Mouse (Mus musculus): ENCODE data around the gene Tpst1. TPM values are rescaled to one million over a fixed set of nuclear protein-coding genes. Genes with fewer than 3 reads are reported as not detected.
A peak's percentile ranks its signal among the peaks of the same experiment; 100 is the strongest.
"Not testable (repeated sequence)": the region's sequence is repeated elsewhere in the genome, so short reads cannot be mapped to it uniquely, and the experiment has no call there.

Gene Tpst1
- polyA plus RNA-seq (2014; fragmentation: Nextera tagmentation; extraction: Ambion mirVana), result 54.0 and 58.2 TPM in 2 replicates

DNA sequence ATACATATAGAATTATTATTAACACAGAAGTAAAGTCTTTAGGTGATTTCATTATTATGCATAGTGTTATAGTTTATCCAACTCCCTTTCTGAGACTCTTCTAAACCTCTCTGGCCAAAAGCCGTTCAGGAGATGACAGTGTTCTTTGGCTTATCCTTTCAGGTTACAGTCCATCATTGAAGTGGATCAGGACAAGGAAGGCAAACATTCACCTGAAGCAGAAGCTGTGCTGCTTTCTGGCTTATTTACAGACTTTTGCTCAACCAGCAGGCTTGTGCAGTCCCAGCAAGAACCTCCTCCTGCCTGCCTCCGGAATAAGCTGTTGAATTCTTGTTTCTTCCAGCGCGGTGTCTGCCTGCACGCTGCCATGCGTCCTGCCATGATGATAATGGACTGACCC lies at the start of gene Tpst1:
TSS of gene Tpst1 (plus strand) at position 301 of the 400 bp plus-strand sequence.
- H3K4me3 ChIP-seq (ENCODE audit: low read depth, low read length), result no peak within 1 kb of the TSS
- 83% methylated on average over 6 of the region's 6 CpGs for WGBS
- ATAC-seq (replicated peaks; ENCODE audit: low FRiP score) (no peak), DNase-seq (ENCODE audit: low spot score) (no peak)
- H3K27ac ChIP-seq (ENCODE audit: low read depth, low read length), result no peak within 1 kb of the TSS
- H3K4me2 ChIP-seq, result no peak within 1 kb of the TSS
- peaks cover 3% of the 10 kb centered on the region; the same call in 1 of the 2 replicates for H3K9me3 ChIP-seq (ENCODE audit: control insufficient read depth, low read length)
- no peaks in the 10 kb centered on the region for H3K36me3 ChIP-seq (ENCODE audit: control insufficient read depth, insufficient read depth, low read length)
- 0 out of 2 replicates have a peak, but pooled peaks cover 2% of the 10 kb centered on the region for H3K27me3 ChIP-seq (replicated peaks; ENCODE audit: control insufficient read depth, insufficient read depth, low read length)
- no peak within 1 kb of the TSS for H3K9ac ChIP-seq (ENCODE audit: low read depth, low read length)
- peaks cover 4% of the 10 kb centered on the region for H3K4me1 ChIP-seq (replicated peaks; ENCODE audit: control insufficient read depth, insufficient read depth, low read length)

DNA sequence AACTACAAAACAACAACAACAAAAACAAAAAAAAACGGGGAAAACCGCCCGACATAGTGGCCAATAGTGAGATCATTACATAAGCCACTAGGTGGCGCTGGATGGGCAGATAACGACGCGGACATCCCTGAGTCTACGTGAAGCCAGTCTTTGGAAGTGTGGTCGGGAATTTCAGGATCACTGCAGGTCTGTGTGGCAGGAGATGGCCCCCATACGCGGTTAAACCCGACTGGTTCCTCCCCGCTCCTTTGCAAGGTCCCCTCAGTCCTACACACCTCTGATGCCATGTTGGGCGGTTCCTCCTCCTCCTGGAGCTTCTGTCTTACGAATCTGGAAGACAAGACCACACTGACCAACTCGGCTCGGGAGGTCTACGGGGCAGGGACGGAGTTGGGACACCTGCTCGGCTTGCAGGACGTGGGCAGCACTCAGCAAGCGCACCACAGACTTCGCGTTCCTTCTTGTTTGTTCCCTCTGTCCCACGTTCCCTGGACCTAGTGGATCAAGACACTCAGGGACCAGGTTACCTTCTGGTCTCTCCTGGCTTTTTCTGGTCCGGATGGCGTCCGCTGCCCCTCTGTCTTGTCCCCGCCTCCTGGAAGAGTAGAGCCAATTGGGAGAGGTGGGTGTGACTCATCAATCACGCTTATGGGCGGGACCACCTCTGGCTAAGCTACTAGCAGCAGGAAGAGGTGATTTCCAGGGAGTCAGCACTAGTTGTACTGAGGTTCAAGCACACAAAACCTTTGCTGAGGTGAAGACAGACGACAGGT lies 49.2 kb upstream of the Tpst1 start:
- H3K27ac ChIP-seq (ENCODE audit: low read depth, low read length), result peak overlapping the region; percentile 89
- H3K9me3 ChIP-seq (ENCODE audit: control insufficient read depth, low read length), result no peaks in the 10 kb centered on the region
- peaks cover 4% of the 10 kb centered on the region; the same call in 1 of the 2 replicates for H3K4me1 ChIP-seq (replicated peaks; ENCODE audit: control insufficient read depth, insufficient read depth, low read length)
- ATAC-seq (replicated peaks; ENCODE audit: low FRiP score) (peak; percentile 90), DNase-seq (ENCODE audit: low spot score) (peak; percentile 83)
- H3K36me3 ChIP-seq (ENCODE audit: control insufficient read depth, insufficient read depth, low read length), result no peaks in the 10 kb centered on the region
- no peaks in the 10 kb centered on the region; the same call in 1 of the 2 replicates for H3K27me3 ChIP-seq (replicated peaks; ENCODE audit: control insufficient read depth, insufficient read depth, low read length)
- H3K4me2 ChIP-seq, result peak overlapping the region; percentile 86
- peak overlapping the region; percentile 66 for H3K4me3 ChIP-seq (ENCODE audit: low read depth, low read length)
- H3K9ac ChIP-seq (ENCODE audit: low read depth, low read length), result peak overlapping the region; percentile 55
- under 1% methylated on average over 32 of the region's 32 CpGs for WGBS

DNA sequence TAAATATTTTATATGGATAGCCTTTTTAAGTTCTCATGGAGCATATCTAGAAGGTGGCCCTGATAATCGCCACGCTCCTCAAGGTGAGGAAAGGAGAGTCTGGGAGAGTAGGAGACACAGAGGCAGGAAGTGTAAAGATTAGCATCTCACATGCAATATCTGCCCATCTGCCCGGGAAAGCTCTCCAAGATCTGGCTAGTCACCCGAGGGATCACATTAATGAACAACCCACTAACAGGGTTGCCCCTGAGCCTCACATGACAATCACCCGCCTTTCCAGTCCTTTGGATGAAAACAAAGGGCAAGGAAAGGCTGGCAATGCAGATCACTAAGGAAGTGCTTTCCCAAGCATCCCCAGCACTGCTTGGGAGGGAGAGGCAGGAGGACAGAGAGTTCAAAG lies 46.0 kb upstream of the Tpst1 start:
- ATAC-seq (replicated peaks; ENCODE audit: low FRiP score) (no peak), DNase-seq (ENCODE audit: low spot score) (no peak)
- H3K9me3 ChIP-seq (ENCODE audit: control insufficient read depth, low read length), result no peaks in the 10 kb centered on the region
- H3K4me2 ChIP-seq, result no peak overlapping the region
- H3K27me3 ChIP-seq (replicated peaks; ENCODE audit: control insufficient read depth, insufficient read depth, low read length), result no peaks in the 10 kb centered on the region; the same call in 1 of the 2 replicates
- no peaks in the 10 kb centered on the region for H3K36me3 ChIP-seq (ENCODE audit: control insufficient read depth, insufficient read depth, low read length)
- 0 out of 2 replicates have a peak, but pooled peaks cover 6% of the 10 kb centered on the region for H3K4me1 ChIP-seq (replicated peaks; ENCODE audit: control insufficient read depth, insufficient read depth, low read length)
- H3K9ac ChIP-seq (ENCODE audit: low read depth, low read length), result no peak overlapping the region
- no peak overlapping the region for H3K27ac ChIP-seq (ENCODE audit: low read depth, low read length)
- H3K4me3 ChIP-seq (ENCODE audit: low read depth, low read length), result no peak overlapping the region
- 77% methylated on average over 5 of the region's 5 CpGs for WGBS

DNA sequence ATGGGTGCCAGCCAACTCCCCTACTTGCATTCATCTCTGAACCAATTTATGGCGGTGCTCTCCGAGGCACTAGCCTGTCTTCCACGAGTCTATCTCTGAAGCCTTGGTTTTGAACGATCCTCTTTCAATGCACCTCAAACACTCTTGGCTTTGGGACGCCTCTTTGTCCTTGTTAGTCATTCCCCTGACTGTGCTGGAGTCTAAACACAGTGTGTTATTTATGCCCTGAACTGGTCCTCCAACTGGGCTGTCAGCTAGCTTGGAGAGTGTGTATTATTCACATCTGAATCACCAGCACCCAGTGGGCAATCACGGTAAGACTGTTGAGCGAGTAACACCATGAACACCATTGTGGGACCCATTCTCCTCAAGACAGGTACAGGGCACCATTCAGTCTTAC lies 45.4 kb upstream of the Tpst1 start:
- DNase-seq (ENCODE audit: low spot score), result no peak
- no peak overlapping the region for H3K4me2 ChIP-seq
- no peak overlapping the region for H3K4me3 ChIP-seq (ENCODE audit: low read depth, low read length)
- no peaks in the 10 kb centered on the region for H3K9me3 ChIP-seq (ENCODE audit: control insufficient read depth, low read length)
- no peaks in the 10 kb centered on the region for H3K36me3 ChIP-seq (ENCODE audit: control insufficient read depth, insufficient read depth, low read length)
- no peak overlapping the region for H3K9ac ChIP-seq (ENCODE audit: low read depth, low read length)
- H3K27me3 ChIP-seq (replicated peaks; ENCODE audit: control insufficient read depth, insufficient read depth, low read length), result no peaks in the 10 kb centered on the region; the same call in 1 of the 2 replicates
- H3K27ac ChIP-seq (ENCODE audit: low read depth, low read length), result no peak overlapping the region
- H3K4me1 ChIP-seq (replicated peaks; ENCODE audit: control insufficient read depth, insufficient read depth, low read length), result peaks cover 9% of the 10 kb centered on the region
- WGBS, result 83% methylated on average over 7 of the region's 7 CpGs
- ATAC-seq (replicated peaks; ENCODE audit: low FRiP score), result no peak

DNA sequence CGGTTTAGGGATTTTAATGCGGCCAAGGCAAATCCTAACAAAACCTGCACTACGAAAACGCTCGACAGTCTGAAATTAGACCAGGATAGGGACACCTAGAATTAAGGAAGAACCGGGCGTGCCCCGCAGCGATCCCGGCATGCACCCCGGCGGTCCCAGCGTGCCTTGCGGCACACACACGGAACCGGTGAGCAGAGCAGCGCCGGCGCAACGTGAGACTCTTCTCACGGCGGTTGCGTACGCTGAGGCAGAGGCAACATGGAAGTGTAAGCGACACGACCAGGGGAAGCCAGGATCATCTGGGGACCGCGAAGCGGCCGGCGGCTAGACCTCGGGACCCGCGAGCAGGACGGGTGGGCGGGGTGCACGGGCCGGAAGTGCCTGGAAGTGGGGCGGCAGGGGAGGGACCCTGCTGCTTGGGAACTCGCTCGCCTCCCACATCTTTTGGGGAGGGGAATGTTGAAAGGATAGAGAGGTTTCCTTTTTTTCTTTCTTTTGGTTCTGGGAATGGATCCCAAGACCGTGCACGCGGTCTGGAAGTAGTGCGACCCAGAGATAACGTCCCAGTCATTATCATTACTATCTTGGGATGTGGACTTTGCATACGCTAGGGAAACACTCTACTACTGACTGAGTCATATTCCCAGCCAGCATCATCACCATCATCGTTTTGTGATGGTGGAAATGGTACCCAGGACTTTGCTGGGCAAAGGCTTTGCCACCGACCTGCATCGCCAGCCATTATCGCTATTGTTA lies 43.8 kb upstream of the Tpst1 start, which contains the start of the genes Asl and Crcp:
TSS of gene Asl (minus strand) at position 106 of the 756 bp plus-strand sequence.
TSS of gene Crcp (plus strand) at position 149 of the 756 bp plus-strand sequence.
- Histone ChIP-seq H3K4me1 (replicated peaks; ENCODE audit: control insufficient read depth, insufficient read depth, low read length) (peaks cover 18% of the 10 kb centered on the region), H3K27me3 (replicated peaks; ENCODE audit: control insufficient read depth, insufficient read depth, low read length) (no peaks in the 10 kb centered on the region; the same call in 1 of the 2 replicates), H3K4me2 (peak within 1 kb of the TSS; percentile 80), H3K9me3 (ENCODE audit: control insufficient read depth, low read length) (no peaks in the 10 kb centered on the region), H3K27ac (ENCODE audit: low read depth, low read length) (peak within 1 kb of the TSS; percentile 82), H3K36me3 (ENCODE audit: control insufficient read depth, insufficient read depth, low read length) (no peaks in the 10 kb centered on the region), H3K4me3 (ENCODE audit: low read depth, low read length) (peak within 1 kb of the TSS; percentile 76), H3K9ac (ENCODE audit: low read depth, low read length) (peak within 1 kb of the TSS; percentile 79)
- DNase-seq (ENCODE audit: low spot score) (peak; percentile 84), ATAC-seq (replicated peaks; ENCODE audit: low FRiP score) (peak; percentile 81)
- WGBS, result 1% methylated on average over 51 of the region's 51 CpGs

DNA sequence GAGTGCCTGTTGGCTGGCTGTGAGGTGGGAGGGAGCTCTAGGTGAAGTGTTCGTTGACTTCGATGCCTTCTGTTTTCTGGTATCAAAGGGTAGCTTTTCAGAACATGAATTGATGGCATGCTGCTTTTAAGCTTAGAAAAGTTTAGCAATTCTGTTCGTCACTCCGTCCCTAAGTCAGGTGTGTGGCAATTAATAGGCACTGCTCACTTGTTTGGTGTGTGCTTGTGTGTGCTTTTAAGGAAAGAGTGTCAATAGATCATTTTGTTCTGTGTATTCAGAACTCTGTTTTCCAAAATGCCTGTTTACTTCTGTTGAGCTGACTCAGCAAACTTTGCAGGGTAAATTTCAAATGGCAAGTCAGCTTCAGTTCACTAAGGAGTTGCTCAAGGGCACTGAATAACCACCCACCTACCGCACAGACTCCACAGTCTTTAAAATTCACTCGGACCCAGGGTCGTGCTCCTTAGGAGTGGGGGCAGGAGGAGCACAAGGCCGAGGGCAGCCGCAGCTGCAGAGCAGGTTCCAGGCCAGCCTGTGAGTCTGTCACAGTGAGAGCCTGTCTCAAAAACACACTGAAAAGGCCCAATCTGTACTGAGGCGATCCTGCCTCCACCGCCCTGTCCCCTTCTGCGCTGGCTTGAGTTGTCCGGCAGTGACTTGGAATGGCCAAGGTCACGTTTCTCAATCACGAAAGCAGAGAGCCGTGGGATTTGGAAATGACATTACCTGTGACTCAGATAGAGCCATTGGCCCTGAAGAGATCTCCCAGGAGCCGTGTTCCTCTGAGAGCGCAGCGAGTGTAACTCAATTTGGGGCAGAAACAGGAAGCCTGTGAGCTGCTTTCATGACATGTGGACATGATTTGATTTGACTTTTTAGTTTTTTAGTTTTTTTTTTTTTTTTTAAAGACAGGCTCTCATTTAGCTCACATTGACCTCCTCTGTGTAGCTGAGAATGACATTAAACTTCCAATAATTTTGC lies 41.4 kb upstream of the Tpst1 start:
- no peak overlapping the region for H3K4me3 ChIP-seq (ENCODE audit: low read depth, low read length)
- no peak overlapping the region for H3K9ac ChIP-seq (ENCODE audit: low read depth, low read length)
- ATAC-seq (replicated peaks; ENCODE audit: low FRiP score) (no peak), DNase-seq (ENCODE audit: low spot score) (no peak)
- H3K27me3 ChIP-seq (replicated peaks; ENCODE audit: control insufficient read depth, insufficient read depth, low read length), result no peaks in the 10 kb centered on the region
- WGBS, result 90% methylated on average over 19 of the region's 19 CpGs
- peaks cover 5% of the 10 kb centered on the region; the same call in 1 of the 2 replicates for H3K36me3 ChIP-seq (ENCODE audit: control insufficient read depth, insufficient read depth, low read length)
- H3K4me2 ChIP-seq, result no peak overlapping the region
- H3K4me1 ChIP-seq (replicated peaks; ENCODE audit: control insufficient read depth, insufficient read depth, low read length), result peaks cover 16% of the 10 kb centered on the region
- H3K9me3 ChIP-seq (ENCODE audit: control insufficient read depth, low read length), result no peaks in the 10 kb centered on the region
- H3K27ac ChIP-seq (ENCODE audit: low read depth, low read length), result no peak overlapping the region

DNA sequence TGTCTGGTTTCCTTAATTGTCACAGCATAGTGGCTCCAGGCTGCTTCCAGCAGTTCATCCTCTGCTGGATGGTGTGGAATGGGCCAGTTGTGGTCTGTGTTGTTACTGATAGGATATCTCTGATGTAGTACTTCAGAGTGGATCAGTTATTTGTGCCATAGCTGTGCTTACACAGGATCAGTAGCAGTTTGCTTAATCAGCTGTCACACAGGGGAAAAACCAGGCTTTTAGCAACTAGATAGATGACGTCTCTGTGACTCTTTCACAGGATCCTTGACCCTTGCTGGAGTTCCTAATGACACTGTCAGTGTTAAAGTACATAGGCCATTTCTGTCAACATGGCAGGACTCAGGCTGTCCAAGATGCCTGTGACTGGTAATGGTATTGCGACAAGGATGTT lies 39.3 kb upstream of the Tpst1 start:
- H3K27ac ChIP-seq (ENCODE audit: low read depth, low read length), result no peak overlapping the region
- H3K27me3 ChIP-seq (replicated peaks; ENCODE audit: control insufficient read depth, insufficient read depth, low read length), result no peaks in the 10 kb centered on the region
- DNase-seq (ENCODE audit: low spot score), result no peak
- no peak overlapping the region for H3K4me3 ChIP-seq (ENCODE audit: low read depth, low read length)
- H3K36me3 ChIP-seq (ENCODE audit: control insufficient read depth, insufficient read depth, low read length), result peaks cover 13% of the 10 kb centered on the region; the same call in 1 of the 2 replicates
- peak; percentile 32; the same call in 1 of the 2 replicates for ATAC-seq (replicated peaks; ENCODE audit: low FRiP score)
- no peak overlapping the region for H3K9ac ChIP-seq (ENCODE audit: low read depth, low read length)
- 60% methylated on average over 2 of the region's 2 CpGs for WGBS
- no peaks in the 10 kb centered on the region for H3K9me3 ChIP-seq (ENCODE audit: control insufficient read depth, low read length)
- no peak overlapping the region for H3K4me2 ChIP-seq
- peaks cover 16% of the 10 kb centered on the region for H3K4me1 ChIP-seq (replicated peaks; ENCODE audit: control insufficient read depth, insufficient read depth, low read length)

DNA sequence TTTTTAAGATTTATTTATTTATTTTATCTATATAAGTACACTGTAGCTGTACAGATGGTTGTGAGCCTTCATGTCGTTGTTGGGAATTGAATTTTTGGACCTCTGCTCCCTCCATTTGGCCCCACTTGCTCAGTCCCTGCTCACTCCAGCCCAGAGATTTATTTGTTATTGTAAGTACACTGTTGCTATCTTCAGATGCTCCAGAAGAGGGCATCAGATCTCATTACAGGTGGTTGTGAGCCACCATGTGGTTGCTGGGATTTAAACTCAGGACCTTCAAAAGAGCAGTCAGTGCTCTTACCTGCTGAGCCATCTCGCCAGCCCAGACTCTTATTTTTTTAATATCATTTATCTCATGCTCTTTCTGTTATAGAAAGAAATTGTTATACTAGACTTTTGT lies 36.8 kb upstream of the Tpst1 start:
- H3K27ac ChIP-seq (ENCODE audit: low read depth, low read length); H3K9me3 ChIP-seq (ENCODE audit: control insufficient read depth, low read length); ATAC-seq (replicated peaks; ENCODE audit: low FRiP score); H3K4me3 ChIP-seq (ENCODE audit: low read depth, low read length); H3K4me2 ChIP-seq; DNase-seq (ENCODE audit: low spot score); H3K9ac ChIP-seq (ENCODE audit: low read depth, low read length); H3K27me3 ChIP-seq (replicated peaks; ENCODE audit: control insufficient read depth, insufficient read depth, low read length): not testable (repeated sequence)
- Histone ChIP-seq H3K36me3 (ENCODE audit: control insufficient read depth, insufficient read depth, low read length) (peaks cover 25% of the 10 kb centered on the region; the same call in 1 of the 2 replicates), H3K4me1 (replicated peaks; ENCODE audit: control insufficient read depth, insufficient read depth, low read length) (peaks cover 13% of the 10 kb centered on the region)
- WGBS, result 49% methylated on average over 2 of the region's 2 CpGs

Data from liver, embryonic 11.5 days (tissue).